Mouse (Mus musculus) cerebellum, adult 9-10 months (tissue): ENCODE measurements at regions not wholly inside any gene's neighbourhood (a gene's known extent, or its start where the extent isn't known, plus 50 kb on each side); places are given as distances from the start of the nearest gene placed in this dataset.
"Not testable (repeated sequence)": the region's sequence is repeated elsewhere in the genome, so short reads cannot be mapped to it uniquely, and the experiment has no call there.

Experiments
- DNase-seq: peaks from one replicate; pipeline ENCODE4 v3.0.0; 2022

- DNase-seq = no peak
Observed at GRCm38 (mm10) chr9:41429711-41430390, 268.4 kb upstream of the Ubash3b start.

GRCm38 (mm10) chr9:41429236-41429635, 267.7 kb upstream of the Ubash3b start:
- DNase-seq = no peak

- no peak for DNase-seq
Observed at GRCm38 (mm10) chr9:41426698-41427097, 265.2 kb upstream of the Ubash3b start.

- DNase-seq = no peak
Observed at GRCm38 (mm10) chr9:41425225-41425624, 263.7 kb upstream of the Ubash3b start.

- DNase-seq = no peak
Observed at GRCm38 (mm10) chr9:41413791-41414190, 252.3 kb upstream of the Ubash3b start.

- not testable (repeated sequence) for DNase-seq
Observed at GRCm38 (mm10) chr9:41413091-41413490, 251.6 kb upstream of the Ubash3b start.

- no peak for DNase-seq
Observed at GRCm38 (mm10) chr9:41412174-41412757, 250.8 kb upstream of the Ubash3b start.

GRCm38 (mm10) chr9:41408301-41408700, 246.8 kb upstream of the Ubash3b start:
- no peak for DNase-seq

GRCm38 (mm10) chr9:41407078-41407477, 245.6 kb upstream of the Ubash3b start:
- DNase-seq = no peak

- no peak for DNase-seq
Observed at GRCm38 (mm10) chr9:41402942-41403341, 241.4 kb upstream of the Ubash3b start.

- no peak for DNase-seq
Observed at GRCm38 (mm10) chr9:41400950-41401349, 239.5 kb upstream of the Ubash3b start.

- no peak for DNase-seq
Observed at GRCm38 (mm10) chr9:41395471-41395870, 234.0 kb upstream of the Ubash3b start.

- peak; percentile 45 for DNase-seq
Observed at GRCm38 (mm10) chr9:41391591-41392320, 230.3 kb upstream of the Ubash3b start.

GRCm38 (mm10) chr9:41379283-41379682, 217.8 kb upstream of the Ubash3b start:
- DNase-seq = no peak

- DNase-seq = no peak
Observed at GRCm38 (mm10) chr9:41378627-41379231, 217.2 kb upstream of the Ubash3b start.

GRCm38 (mm10) chr9:41377701-41378626, 216.5 kb upstream of the Ubash3b start:
- DNase-seq = no peak

- DNase-seq = no peak
Observed at GRCm38 (mm10) chr9:41376948-41377700, 215.6 kb upstream of the Ubash3b start.

GRCm38 (mm10) chr9:41375984-41376651, 214.6 kb upstream of the Ubash3b start:
- peak; percentile 11 for DNase-seq

- no peak for DNase-seq
Observed at GRCm38 (mm10) chr9:41374591-41375481, 213.3 kb upstream of the Ubash3b start.

- no peak for DNase-seq
Observed at GRCm38 (mm10) chr9:41366405-41366804, 204.9 kb upstream of the Ubash3b start.
